Mouse (Mus musculus) brown adipose tissue, adult 24 weeks (tissue): ENCODE measurements around the gene Bub1b. TPM values are rescaled to one million over a fixed set of nuclear protein-coding genes. Genes with fewer than 3 reads are reported as not detected.
A peak's percentile ranks its signal among the peaks of the same experiment; 100 is the strongest.

Experiments
- H3K27ac ChIP-seq: fragments of 200-500 bp; replicated peaks from 2 replicates; pipeline ENCODE4 v1.5.1; 2012; ENCODE audit warnings: low read depth, mild to moderate bottlenecking, low read length
- H3K4me1 ChIP-seq: fragments of 200-500 bp; 2 replicates; pipeline ENCODE4 v1.6.1; 2012; ENCODE audit warnings: low read length, mixed read lengths; ENCODE audit not compliant: control insufficient read depth, insufficient read depth, insufficient read length
- H3K4me3 ChIP-seq: fragments of 200-500 bp; 2 replicates; pipeline ENCODE4 v1.5.1; 2012; ENCODE audit warnings: low read depth, mild to moderate bottlenecking, low read length, moderate library complexity; ENCODE audit not compliant: insufficient read depth
- polyA plus RNA-seq: library from polyadenylated mRNA; stranded (reverse); fragments of >200 nt; gene quantifications from 2 replicates; pipeline ENCODE4 v1.2.4, GENCODE M21; 2012; ENCODE audit not compliant: missing spikeins, insufficient read depth, insufficient read length

Bub1b gene
- polyA plus RNA-seq, 1 experiment, result 0.52 TPM

GRCm38 (mm10) chr2:118667181-118667580, 69.2 kb downstream of the Bub1b start:
- no peaks in the 10 kb centered on the region; the same call in 1 of the 2 replicates for H3K4me1 ChIP-seq
- H3K27ac ChIP-seq, result no peak overlapping the region
- no peak overlapping the region for H3K4me3 ChIP-seq

- H3K4me1 ChIP-seq, result no peaks in the 10 kb centered on the region
- H3K27ac ChIP-seq, result no peak overlapping the region
- H3K4me3 ChIP-seq, result no peak overlapping the region
Measured at GRCm38 (mm10) chr2:118669245-118669644, 71.2 kb downstream of the Bub1b start.

- no peaks in the 10 kb centered on the region for H3K4me1 ChIP-seq
- H3K4me3 ChIP-seq, result no peak overlapping the region
- H3K27ac ChIP-seq, result no peak overlapping the region
Measured at GRCm38 (mm10) chr2:118669785-118670184, 71.8 kb downstream of the Bub1b start.

- Histone ChIP-seq H3K27ac (no peak overlapping the region), H3K4me1 (no peaks in the 10 kb centered on the region), H3K4me3 (no peak overlapping the region)
Measured at GRCm38 (mm10) chr2:118671728-118672127, 73.7 kb downstream of the Bub1b start.

GRCm38 (mm10) chr2:118673686-118674465, 75.9 kb downstream of the Bub1b start:
- no peak overlapping the region for H3K4me3 ChIP-seq
- no peaks in the 10 kb centered on the region for H3K4me1 ChIP-seq
- H3K27ac ChIP-seq, result no peak overlapping the region

GRCm38 (mm10) chr2:118674500-118674899, 76.5 kb downstream of the Bub1b start:
- Histone ChIP-seq H3K4me3 (no peak overlapping the region), H3K4me1 (no peaks in the 10 kb centered on the region), H3K27ac (no peak overlapping the region)

- Histone ChIP-seq H3K27ac (no peak overlapping the region), H3K4me3 (peak overlapping the region; percentile 54), H3K4me1 (no peaks in the 10 kb centered on the region)
Measured at GRCm38 (mm10) chr2:118676839-118677741, 79.1 kb downstream of the Bub1b start.

- no peak overlapping the region for H3K27ac ChIP-seq
- H3K4me1 ChIP-seq, result no peaks in the 10 kb centered on the region
- H3K4me3 ChIP-seq, result peak overlapping the region; percentile 54; the same call in 1 of the 2 replicates
Measured at GRCm38 (mm10) chr2:118677817-118678216, 79.8 kb downstream of the Bub1b start.

GRCm38 (mm10) chr2:118679577-118679976, 81.6 kb downstream of the Bub1b start:
- no peaks in the 10 kb centered on the region for H3K4me1 ChIP-seq
- no peak overlapping the region for H3K4me3 ChIP-seq
- H3K27ac ChIP-seq, result no peak overlapping the region

GRCm38 (mm10) chr2:118680926-118681325, 82.9 kb downstream of the Bub1b start:
- no peak overlapping the region for H3K27ac ChIP-seq
- no peaks in the 10 kb centered on the region for H3K4me1 ChIP-seq
- H3K4me3 ChIP-seq, result no peak overlapping the region

- Histone ChIP-seq H3K27ac (no peak overlapping the region), H3K4me3 (no peak overlapping the region), H3K4me1 (no peaks in the 10 kb centered on the region)
Measured at GRCm38 (mm10) chr2:118682544-118683260, 84.7 kb downstream of the Bub1b start.

GRCm38 (mm10) chr2:118685088-118685487, 87.1 kb downstream of the Bub1b start:
- no peak overlapping the region for H3K4me3 ChIP-seq
- H3K27ac ChIP-seq, result no peak overlapping the region
- H3K4me1 ChIP-seq, result no peaks in the 10 kb centered on the region

- H3K27ac ChIP-seq, result no peak overlapping the region
- no peaks in the 10 kb centered on the region for H3K4me1 ChIP-seq
- no peak overlapping the region for H3K4me3 ChIP-seq
Measured at GRCm38 (mm10) chr2:118686693-118687092, 88.7 kb downstream of the Bub1b start.

- Histone ChIP-seq H3K4me3 (no peak overlapping the region), H3K27ac (no peak overlapping the region), H3K4me1 (no peaks in the 10 kb centered on the region)
Measured at GRCm38 (mm10) chr2:118687791-118688190, 89.8 kb downstream of the Bub1b start.

- no peaks in the 10 kb centered on the region for H3K4me1 ChIP-seq
Measured at GRCm38 (mm10) chr2:118689875-118690274, 91.9 kb downstream of the Bub1b start.

More at GRCm38 (mm10) chr2:118689875-118690274, 91.9 kb downstream of the Bub1b start:
- H3K27ac ChIP-seq, result no peak overlapping the region
- H3K4me3 ChIP-seq, result no peak overlapping the region
